Mouse (Mus musculus): Measurements from ENCODE around the gene Gm29609. TPM values are rescaled to one million over a fixed set of nuclear protein-coding genes. Genes with fewer than 3 reads are reported as not detected.

Gene Gm29609
- not detected in 2 replicates for polyA plus RNA-seq (2012; ENCODE audit: insufficient read depth, insufficient read length, low replicate concordance, missing spikeins)

DNA sequence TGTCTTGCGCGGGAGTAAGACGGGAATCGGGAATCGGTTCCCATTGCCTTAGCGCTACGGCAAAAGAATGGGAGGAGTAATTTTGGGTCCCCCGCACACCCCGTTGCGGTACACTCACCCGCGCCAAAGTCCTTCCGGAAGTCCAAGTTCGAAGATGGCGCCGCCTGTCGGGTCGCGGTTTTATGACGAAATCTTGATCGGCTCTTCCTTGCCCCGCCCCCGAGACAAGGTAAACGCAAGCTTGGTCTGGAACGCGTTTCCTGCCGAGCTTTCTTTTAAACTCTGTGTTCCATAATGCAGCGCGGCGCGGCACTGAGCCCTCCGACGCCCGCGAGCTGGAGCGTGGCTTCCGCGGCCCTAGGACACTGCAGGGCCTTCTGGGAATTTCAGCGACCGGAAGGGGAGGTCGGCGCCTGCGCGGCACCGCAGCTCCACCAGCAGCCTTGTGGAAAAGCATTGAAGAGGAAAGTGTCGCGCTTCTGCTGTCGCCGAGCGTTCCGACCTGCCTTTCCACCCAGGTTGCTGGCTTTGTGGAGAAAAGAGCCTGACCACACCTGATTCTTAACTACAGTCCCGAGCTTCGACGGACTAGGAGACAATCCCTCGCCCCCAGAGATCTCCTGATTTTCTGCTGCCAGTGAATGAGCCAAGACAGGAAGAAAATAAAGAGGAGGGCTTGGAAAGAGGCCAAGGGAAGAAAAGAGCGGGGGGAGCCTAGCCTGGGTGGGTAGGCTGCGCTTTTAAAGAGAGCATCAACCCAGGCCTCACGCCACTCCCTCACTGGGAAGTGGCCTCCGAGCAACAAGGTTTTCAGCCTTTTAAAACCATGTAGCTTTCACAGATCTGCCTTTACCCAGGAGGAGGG is at the start of gene Gm29609, which contains the start of gene Gtf3c2:
Gene Gm29609 (minus strand): TSS at position 146 of the 865 bp plus-strand sequence.
Gene Gtf3c2 (minus strand): TSS at position 379 of the 865 bp plus-strand sequence.
- Histone ChIP-seq H3K4me3 (ENCODE audit: insufficient read depth, low read depth, low read length) (peak within 1 kb of the TSS; percentile 70), H3K27ac (ENCODE audit: insufficient read depth, low read depth, low read length) (peak within 1 kb of the TSS; percentile 88), H3K4me1 (ENCODE audit: control insufficient read depth, insufficient read depth, low read length) (0 out of 2 replicates have a peak, but pooled peaks cover 3% of the 10 kb centered on the region)
- no peak for TF ChIP-seq CTCF (IDR thresholded peaks at IDR 0.05; ENCODE audit: insufficient read depth, low read depth, low read length)
- peak; percentile 75; the same call in 1 of the 2 replicates for TF ChIP-seq POLR2A (IDR thresholded peaks at IDR 0.05; ENCODE audit: insufficient read depth, low read depth, low read length)
- WGBS, result under 1% methylated on average over 59 of the region's 59 CpGs

DNA sequence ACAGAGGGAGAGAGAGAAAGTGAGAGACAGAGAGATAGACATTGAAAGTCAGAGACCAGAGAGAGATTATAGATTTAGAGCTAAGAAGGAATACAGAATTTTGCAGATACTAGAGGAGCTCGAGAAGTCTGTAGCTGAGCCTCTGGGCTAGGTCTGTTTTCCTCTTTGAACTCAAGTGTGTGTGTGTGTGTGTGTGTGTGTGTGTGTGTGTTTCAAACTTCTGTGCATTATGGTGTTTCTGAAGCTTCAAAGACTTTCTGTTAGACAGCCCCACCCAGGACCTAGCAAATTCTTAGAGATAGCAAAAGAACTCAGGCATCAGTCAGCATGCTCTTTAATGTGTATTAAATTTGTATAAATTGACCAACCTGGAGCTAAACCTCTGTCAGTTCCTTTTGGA is 46.9 kb upstream of the Gm29609 start:
- 82% methylated on average over 1 of the region's 1 CpGs for WGBS
- Histone ChIP-seq H3K4me3 (ENCODE audit: insufficient read depth, low read depth, low read length) (no peak overlapping the region), H3K4me1 (ENCODE audit: control insufficient read depth, insufficient read depth, low read length) (no peaks in the 10 kb centered on the region), H3K27ac (ENCODE audit: insufficient read depth, low read depth, low read length) (no peak overlapping the region)
- no peak for TF ChIP-seq POLR2A (IDR thresholded peaks at IDR 0.05; ENCODE audit: insufficient read depth, low read depth, low read length)
- no peak for TF ChIP-seq CTCF (IDR thresholded peaks at IDR 0.05; ENCODE audit: insufficient read depth, low read depth, low read length)

DNA sequence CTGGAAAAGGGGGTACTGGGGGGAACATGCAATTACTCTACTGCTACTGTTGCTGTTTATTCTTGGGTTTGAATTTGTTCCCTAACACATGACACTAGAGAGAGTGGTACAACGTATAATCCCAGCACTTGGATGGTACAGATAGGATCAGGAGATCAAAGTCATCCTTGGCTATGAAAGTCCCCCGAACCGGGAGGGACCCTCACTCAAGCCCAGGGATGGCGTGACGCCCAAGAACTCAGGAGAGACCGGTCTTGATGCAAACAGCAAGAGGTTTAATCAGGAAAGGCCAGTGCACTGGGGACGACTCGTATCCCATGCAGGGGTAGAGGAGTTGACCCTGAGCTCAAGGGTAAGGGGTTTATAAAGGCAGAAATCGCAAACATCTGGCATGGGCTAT is 43.0 kb upstream of the Gm29609 start:
- H3K4me3 ChIP-seq (ENCODE audit: insufficient read depth, low read depth, low read length), result no peak overlapping the region
- no peak overlapping the region for H3K27ac ChIP-seq (ENCODE audit: insufficient read depth, low read depth, low read length)
- 0 out of 2 replicates have a peak, but pooled peaks cover 2% of the 10 kb centered on the region for H3K4me1 ChIP-seq (ENCODE audit: control insufficient read depth, insufficient read depth, low read length)
- TF ChIP-seq POLR2A (IDR thresholded peaks at IDR 0.05; ENCODE audit: insufficient read depth, low read depth, low read length) (no peak), CTCF (IDR thresholded peaks at IDR 0.05; ENCODE audit: insufficient read depth, low read depth, low read length) (no peak)
- 93% methylated on average over 9 of the region's 9 CpGs for WGBS

DNA sequence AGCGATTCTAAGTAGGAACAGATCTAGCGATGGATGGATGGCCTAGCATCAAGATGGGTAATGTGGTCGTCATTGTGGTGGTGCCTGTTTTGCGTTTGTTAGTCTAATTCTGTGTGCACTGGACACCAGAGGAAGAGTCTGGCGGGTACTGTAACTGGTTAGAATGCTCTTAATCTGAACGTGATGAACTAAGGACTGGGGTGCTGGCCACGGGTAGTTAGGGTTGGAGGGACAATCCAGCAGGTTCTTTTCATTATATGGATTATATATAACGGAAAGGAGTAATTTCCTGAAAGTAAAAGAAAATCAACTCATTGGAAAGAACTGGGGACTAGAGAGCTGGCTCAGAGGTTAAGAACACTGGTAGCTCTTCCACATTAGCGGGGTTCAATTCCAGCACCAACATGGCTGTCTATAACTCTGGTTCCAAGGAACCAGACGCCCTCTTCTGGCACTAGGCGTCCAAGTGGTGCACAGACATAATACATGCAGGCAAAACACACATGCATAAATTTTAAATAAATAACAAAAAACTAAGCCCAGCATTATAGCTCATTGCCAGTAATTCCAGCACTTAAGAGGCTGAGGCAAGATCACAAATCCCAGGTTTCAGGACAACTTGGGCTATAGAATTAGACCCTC is 41.7 kb upstream of the Gm29609 start:
- Histone ChIP-seq H3K4me1 (ENCODE audit: control insufficient read depth, insufficient read depth, low read length) (0 out of 2 replicates have a peak, but pooled peaks cover 2% of the 10 kb centered on the region), H3K27ac (ENCODE audit: insufficient read depth, low read depth, low read length) (peak overlapping the region; percentile 54; the same call in 1 of the 2 replicates), H3K4me3 (ENCODE audit: insufficient read depth, low read depth, low read length) (peak overlapping the region; percentile 97)
- no peak for TF ChIP-seq CTCF (IDR thresholded peaks at IDR 0.05; ENCODE audit: insufficient read depth, low read depth, low read length)
- TF ChIP-seq POLR2A (IDR thresholded peaks at IDR 0.05; ENCODE audit: insufficient read depth, low read depth, low read length), result no peak
- 8% methylated on average over 11 of the region's 11 CpGs for WGBS

DNA sequence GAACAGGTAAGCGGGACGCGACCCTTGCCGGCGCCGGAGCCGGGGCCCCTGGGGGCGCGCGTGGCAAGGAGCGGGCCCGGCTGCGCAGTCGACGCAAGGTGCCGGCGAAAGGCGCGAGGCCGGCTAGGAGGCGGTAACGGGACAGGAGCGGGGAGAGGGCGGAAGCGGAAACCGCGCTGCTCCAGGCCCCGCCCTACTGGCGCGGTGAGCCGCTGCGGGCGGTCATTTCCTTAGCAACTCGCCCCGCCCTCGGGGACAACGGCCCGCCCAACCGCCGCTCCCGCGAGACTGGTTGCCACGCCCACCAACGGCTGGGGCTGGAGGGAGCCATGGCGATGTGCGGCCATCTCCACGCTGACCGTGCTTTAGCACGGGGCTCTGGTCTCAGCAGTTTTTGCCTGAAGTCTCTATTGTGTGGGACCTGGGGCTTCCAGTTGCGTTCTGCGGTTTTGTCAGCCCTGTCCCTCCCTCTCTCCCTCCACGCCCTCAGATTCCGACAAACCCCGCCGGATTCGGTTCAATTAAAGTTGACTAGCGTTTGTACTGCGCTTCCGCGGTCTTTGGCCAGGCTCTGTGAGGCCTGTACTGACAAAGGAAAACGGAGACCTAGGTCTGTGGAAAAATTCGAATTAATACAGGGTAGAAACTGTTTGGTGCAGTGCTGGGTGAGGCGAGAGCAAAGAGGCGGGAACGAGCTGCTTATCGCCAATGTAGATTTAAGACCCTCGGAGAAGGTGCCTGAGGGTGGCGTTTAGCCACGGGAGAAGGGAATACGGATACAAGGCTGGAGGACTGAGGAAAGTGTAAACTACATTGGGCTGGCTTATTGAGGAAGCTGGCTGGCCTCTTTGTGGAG is 41.0 kb upstream of the Gm29609 start, which contains the start of gene Ppm1g:
Gene Ppm1g (minus strand): TSS at position 240 of the 856 bp plus-strand sequence.
- Histone ChIP-seq H3K4me3 (ENCODE audit: insufficient read depth, low read depth, low read length) (peak within 1 kb of the TSS; percentile 97), H3K27ac (ENCODE audit: insufficient read depth, low read depth, low read length) (peak within 1 kb of the TSS; percentile 64), H3K4me1 (ENCODE audit: control insufficient read depth, insufficient read depth, low read length) (0 out of 2 replicates have a peak, but pooled peaks cover 2% of the 10 kb centered on the region)
- WGBS, result under 1% methylated on average over 68 of the region's 70 CpGs
- TF ChIP-seq CTCF (IDR thresholded peaks at IDR 0.05; ENCODE audit: insufficient read depth, low read depth, low read length), result no peak
- peak; percentile 95 for TF ChIP-seq POLR2A (IDR thresholded peaks at IDR 0.05; ENCODE audit: insufficient read depth, low read depth, low read length)

DNA sequence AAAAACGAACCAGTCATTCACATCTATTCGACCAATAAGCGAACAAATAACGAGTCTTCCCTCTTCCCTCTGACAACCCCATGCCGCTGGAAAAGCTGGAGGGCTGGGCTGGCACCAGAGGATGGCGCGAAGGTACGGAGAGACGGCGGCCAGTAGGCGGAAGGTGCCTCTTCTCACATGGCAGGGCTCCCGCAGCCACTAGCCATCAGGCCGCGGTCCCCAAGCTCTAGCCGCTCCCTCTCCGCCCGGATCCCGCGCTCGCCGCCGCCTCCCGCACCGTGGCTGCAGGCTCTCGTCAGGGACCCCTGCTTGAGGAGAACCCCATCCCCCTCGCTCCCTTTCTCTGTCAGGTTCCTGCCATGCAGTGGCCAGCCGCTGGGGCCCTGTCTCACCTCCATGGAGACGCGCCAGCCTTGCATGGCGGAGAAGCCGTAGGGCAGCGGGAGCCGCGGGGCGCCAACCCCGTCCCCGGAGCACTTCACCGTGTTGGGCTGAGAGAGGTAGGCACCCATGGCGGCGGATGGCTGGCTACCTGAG is 40.3 kb upstream of the Gm29609 start:
- under 1% methylated on average over 40 of the region's 40 CpGs for WGBS

GRCm38 (mm10) chr5:31219474-31219873 is 39.8 kb upstream of the Gm29609 start:
- Histone ChIP-seq H3K4me3 (ENCODE audit: insufficient read depth, low read depth, low read length) (peak overlapping the region; percentile 97), H3K27ac (ENCODE audit: insufficient read depth, low read depth, low read length) (no peak overlapping the region), H3K4me1 (ENCODE audit: control insufficient read depth, insufficient read depth, low read length) (0 out of 2 replicates have a peak, but pooled peaks cover 2% of the 10 kb centered on the region)
- TF ChIP-seq POLR2A (IDR thresholded peaks at IDR 0.05; ENCODE audit: insufficient read depth, low read depth, low read length) (no peak), CTCF (IDR thresholded peaks at IDR 0.05; ENCODE audit: insufficient read depth, low read depth, low read length) (no peak)
- WGBS, result 1% methylated on average over 11 of the region's 11 CpGs

More for the DNA sequence above, 40.3 kb upstream of the Gm29609 start:
- TF ChIP-seq CTCF (IDR thresholded peaks at IDR 0.05; ENCODE audit: insufficient read depth, low read depth, low read length) (no peak), POLR2A (IDR thresholded peaks at IDR 0.05; ENCODE audit: insufficient read depth, low read depth, low read length) (no peak)
- H3K4me3 ChIP-seq (ENCODE audit: insufficient read depth, low read depth, low read length), result peak overlapping the region; percentile 97
- peak overlapping the region; percentile 64 for H3K27ac ChIP-seq (ENCODE audit: insufficient read depth, low read depth, low read length)
- 0 out of 2 replicates have a peak, but pooled peaks cover 2% of the 10 kb centered on the region for H3K4me1 ChIP-seq (ENCODE audit: control insufficient read depth, insufficient read depth, low read length)

GRCm38 (mm10) chr5:31219070-31219469 is 39.4 kb upstream of the Gm29609 start:
- no peak overlapping the region for H3K27ac ChIP-seq (ENCODE audit: insufficient read depth, low read depth, low read length)
- 3% methylated on average over 2 of the region's 2 CpGs for WGBS
- H3K4me3 ChIP-seq (ENCODE audit: insufficient read depth, low read depth, low read length), result no peak overlapping the region
- TF ChIP-seq CTCF (IDR thresholded peaks at IDR 0.05; ENCODE audit: insufficient read depth, low read depth, low read length) (no peak), POLR2A (IDR thresholded peaks at IDR 0.05; ENCODE audit: insufficient read depth, low read depth, low read length) (no peak)
- 0 out of 2 replicates have a peak, but pooled peaks cover 2% of the 10 kb centered on the region for H3K4me1 ChIP-seq (ENCODE audit: control insufficient read depth, insufficient read depth, low read length)
